In genomic region chr6:100707557-100707956, GRCm38 (mm10) we compare ENCODE assay signal across 11 mouse cellular contexts. TPM values are rescaled to one million over a fixed set of nuclear protein-coding genes. Genes with fewer than 3 reads are reported as not detected.
DNase-seq lines count a peak whose midpoint lies in the region.
"Had no signal": no experiment of that assay in that cellular context is flagged by ENCODE, and none has a peak within 500 bp of the region (broad histone marks: within the 10 kb centered on the region; RNA-seq: fewer than 3 reads in every experiment).

No protein-coding gene starts in this region.

- intact Hi-C loops in left cerebral cortex, postnatal 4 days (cut with DNase I) = no loop called here

- peak; percentile 4 for DNase-seq in kidney, adult 11 months
- DNase-seq in kidney, adult 18-20 months = no peak
- DNase-seq in 3T3-L1 (ENCODE audit: low read depth, low spot score) = peak; percentile 99
- DNase-seq in adipocyte (ENCODE audit: low spot score) = peak; percentile 33
- peak; percentile 69 for DNase-seq in heart, adult 9 months (ENCODE audit: low spot score in 2 of 2)
- no peak for DNase-seq in right cerebral cortex, adult 18-20 months
- DNase-seq in frontal cortex, adult 2 months (ENCODE audit: extremely low spot score in 1 of 2, low spot score in 1 of 2) = no peak
- no peak for DNase-seq in left cerebral cortex, postnatal 4 days
- DNase-seq: cerebellum, postnatal 10 days; thymus, postnatal 4 days had no signal

RNA-seq across cellular contexts. Expression of gene Gxylt2, which starts 3.0 kb away (rescaled TPM):
- polyA plus RNA-seq in frontal cortex, adult 2 months (2012; rRNA removed) = 1.6 TPM in 2 replicates
- 1 to 10 TPM; 2.1 to 2.7 TPM for total RNA-seq in left cerebral cortex, postnatal 4 days (2021)
- polyA plus RNA-seq: macrophage had no signal

RNA-seq across cellular contexts. Expression of gene Shq1, which starts 36.6 kb away (rescaled TPM):
- polyA plus RNA-seq in frontal cortex, adult 2 months (2012; rRNA removed) = 3.4 and 3.5 TPM in 2 replicates
- 1 to 10 TPM; 7.8 to 9.5 TPM for total RNA-seq in left cerebral cortex, postnatal 4 days (2021)

Comparison
In these comparisons a context has a peak if more than half of its experiments do, and no peak if none do; other contexts are left out.
1. DNase-seq: peak in kidney, adult 11 months (single experiment), 3T3-L1 (single experiment), adipocyte (single experiment) and heart, adult 9 months (2 of 2); none in kidney, adult 18-20 months (single experiment), right cerebral cortex, adult 18-20 months (single experiment), frontal cortex, adult 2 months (0 of 2) and left cerebral cortex, postnatal 4 days (single experiment).